Mouse (Mus musculus): ENCODE measurements around the gene Por. TPM values are rescaled to one million over a fixed set of nuclear protein-coding genes. Genes with fewer than 3 reads are reported as not detected.
A peak's percentile ranks its signal among the peaks of the same experiment; 100 is the strongest.

Gene Por
- 98.3 TPM for polyA plus RNA-seq (2021)

DNA sequence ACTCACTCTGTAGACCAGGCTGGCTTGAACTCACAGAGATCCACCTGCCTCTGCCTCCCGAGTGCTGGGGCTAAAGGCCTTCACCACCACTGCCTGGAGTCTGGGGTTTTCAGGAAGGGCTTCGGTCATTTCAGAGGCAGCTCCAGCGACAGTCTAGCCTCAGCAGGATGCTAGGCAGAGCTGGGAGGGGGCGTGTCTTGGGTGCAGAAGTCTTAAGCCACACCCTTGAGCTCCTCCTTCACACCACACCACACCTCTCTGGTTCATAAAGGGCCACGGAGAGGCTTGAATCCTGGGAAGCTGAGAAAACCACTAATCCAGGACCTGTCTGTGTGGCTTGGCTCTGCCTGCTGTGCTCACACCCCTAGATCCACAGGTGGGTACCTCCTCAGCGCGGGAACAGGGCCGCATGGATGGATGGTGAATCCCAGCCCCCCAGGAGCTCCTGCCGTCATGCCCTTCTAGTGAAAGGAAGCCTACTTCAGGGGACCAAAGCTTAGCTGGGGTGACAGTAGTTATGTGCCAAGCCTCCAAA, at the start of gene Por:
Gene Por (plus strand): TSS at position 293 of the 535 bp plus-strand sequence.
- in situ Hi-C loops (cut with MboI; ENCODE audit: low pct_unique_long_range_greater_than_20kb): no loop called here
- ChIA-PET CTCF (no interaction called here), POLR2A (no interaction called here)
- no peak for ATAC-seq
- H3K27me3 ChIP-seq: no peaks in the 10 kb centered on the region
- no peak for DNase-seq (ENCODE audit: low read depth, low spot score)
- no peak for TF ChIP-seq CTCF (IDR thresholded peaks at IDR 0.05)

DNA sequence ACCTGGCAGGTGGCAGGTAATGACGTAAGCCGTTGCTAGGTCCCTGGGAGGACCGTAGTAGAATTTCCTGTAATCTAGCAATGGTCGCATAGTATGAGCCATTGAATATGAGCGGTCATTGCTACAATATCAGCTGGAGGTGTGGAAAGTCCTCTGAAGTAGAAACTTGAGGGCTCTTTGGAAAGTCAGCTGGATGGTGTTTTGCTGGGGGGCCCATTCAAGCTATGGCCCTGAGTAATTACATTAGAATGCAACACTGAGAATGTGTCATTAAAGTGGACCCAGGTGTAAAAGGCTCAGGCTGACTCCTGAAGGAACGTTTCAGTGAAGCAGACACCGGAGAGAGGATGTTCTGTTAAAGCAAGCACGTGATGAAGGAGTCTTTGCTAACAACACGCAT, 49.3 kb upstream of the Por start:
- CTCF ChIA-PET: interaction anchor here (1.0 to 2.2 kb wide), 2 partner anchors 10 to 143 kb away, joined by 3 to 11 read pairs; no protein-coding TSS in a partner anchor
- no peak for TF ChIP-seq CTCF (IDR thresholded peaks at IDR 0.05)
- in situ Hi-C loops (cut with MboI; ENCODE audit: low pct_unique_long_range_greater_than_20kb): no loop called here
- no peak for DNase-seq (ENCODE audit: low read depth, low spot score)
- H3K27me3 ChIP-seq: no peaks in the 10 kb centered on the region
- POLR2A ChIA-PET: no interaction called here
- ATAC-seq: no peak

DNA sequence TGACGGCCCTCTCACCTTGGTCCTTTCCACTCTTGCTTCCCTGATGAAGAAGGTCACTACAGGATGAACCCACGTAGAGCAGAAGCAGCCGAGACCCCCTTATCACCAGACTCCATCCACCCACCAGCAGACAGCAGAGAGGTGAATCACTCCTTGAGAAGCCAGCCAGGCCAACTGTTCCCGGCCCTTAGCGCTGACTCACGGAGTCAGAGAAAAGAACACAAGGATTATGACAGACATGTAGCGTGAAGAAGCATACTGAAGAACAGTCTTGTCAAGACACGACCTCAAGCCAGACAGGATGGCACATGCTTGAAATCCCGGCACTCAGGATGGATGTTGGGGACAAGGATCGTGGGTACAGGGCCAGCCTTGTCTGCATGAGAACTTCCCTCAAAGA, 48.1 kb upstream of the Por start:
- in situ Hi-C loops (cut with MboI; ENCODE audit: low pct_unique_long_range_greater_than_20kb): no loop called here
- TF ChIP-seq CTCF (IDR thresholded peaks at IDR 0.05): no peak
- CTCF ChIA-PET: interaction anchor here (2.2 kb wide), 1 partner anchor 9 kb away, joined by 11 read pairs; no protein-coding TSS in a partner anchor
- POLR2A ChIA-PET: no interaction called here
- ATAC-seq (no peak), DNase-seq (ENCODE audit: low read depth, low spot score) (no peak)
- no peaks in the 10 kb centered on the region for H3K27me3 ChIP-seq

DNA sequence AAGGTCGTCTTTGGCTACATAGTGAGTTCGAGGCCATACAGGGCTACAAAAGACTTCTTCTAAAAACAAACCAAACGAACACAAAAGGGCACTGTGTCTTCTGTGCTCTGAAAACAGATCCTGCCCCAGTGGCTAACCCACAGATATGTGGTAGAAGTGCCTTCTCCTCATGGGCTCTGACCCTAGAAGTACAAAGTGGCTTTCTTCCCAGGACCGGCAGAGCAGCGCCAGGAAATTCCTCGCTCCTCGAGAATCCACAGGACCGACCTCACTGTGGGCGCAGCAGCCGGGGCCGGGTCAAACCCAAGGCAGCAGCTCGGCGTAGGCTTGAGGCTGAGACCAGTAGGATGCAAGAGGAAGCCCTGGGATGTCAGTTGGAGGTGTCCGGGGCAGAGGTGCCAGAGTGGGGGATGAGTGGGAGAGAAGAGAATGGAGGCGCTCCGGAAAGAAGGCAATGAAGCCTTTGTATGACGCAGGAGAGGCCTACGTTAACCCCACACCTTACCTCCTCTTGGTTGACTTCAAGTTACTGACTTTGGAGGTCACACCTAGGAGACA, 46.7 kb upstream of the Por start:
- in situ Hi-C loops (cut with MboI; ENCODE audit: low pct_unique_long_range_greater_than_20kb): no loop called here
- ATAC-seq: no peak
- TF ChIP-seq CTCF (IDR thresholded peaks at IDR 0.05): no peak
- CTCF ChIA-PET: no interaction called here
- POLR2A ChIA-PET: interaction anchor here (0.6 kb wide), 1 partner anchor 10 kb away, joined by 3 read pairs; no protein-coding TSS in a partner anchor
- no peaks in the 10 kb centered on the region for H3K27me3 ChIP-seq
- no peak for DNase-seq (ENCODE audit: low read depth, low spot score)

DNA sequence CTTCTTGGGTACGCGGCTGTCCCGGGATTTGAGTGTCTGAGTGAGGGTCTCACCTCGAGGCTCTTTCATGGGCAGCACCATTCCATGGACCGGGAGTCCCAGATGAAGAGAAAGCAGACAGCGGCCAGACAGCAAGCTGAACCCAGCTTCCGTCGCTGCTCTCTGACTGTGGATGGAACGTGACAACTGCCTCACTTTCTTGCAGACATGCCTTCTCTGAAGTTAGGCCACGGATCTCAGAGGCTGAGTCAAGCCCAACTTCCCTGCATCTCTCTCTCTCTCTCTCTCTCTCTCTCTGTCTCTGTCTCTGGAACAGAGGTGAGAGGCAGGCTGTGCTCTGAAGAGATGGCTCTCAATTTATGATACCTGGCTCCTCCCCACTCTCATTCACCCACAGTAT, 40.9 kb upstream of the Por start:
- ChIA-PET POLR2A (interaction anchor here (0.7 kb wide), 1 partner anchor 81 kb away, joined by 5 read pairs; no protein-coding TSS in a partner anchor), CTCF (interaction anchor here (2.7 kb wide), 1 partner anchor 118 kb away, joined by 12 read pairs; no protein-coding TSS in a partner anchor)
- DNase-seq (ENCODE audit: low read depth, low spot score) (no peak), ATAC-seq (no peak)
- in situ Hi-C loops (cut with MboI; ENCODE audit: low pct_unique_long_range_greater_than_20kb): no loop called here
- H3K27me3 ChIP-seq: no peaks in the 10 kb centered on the region
- TF ChIP-seq CTCF (IDR thresholded peaks at IDR 0.05): no peak

DNA sequence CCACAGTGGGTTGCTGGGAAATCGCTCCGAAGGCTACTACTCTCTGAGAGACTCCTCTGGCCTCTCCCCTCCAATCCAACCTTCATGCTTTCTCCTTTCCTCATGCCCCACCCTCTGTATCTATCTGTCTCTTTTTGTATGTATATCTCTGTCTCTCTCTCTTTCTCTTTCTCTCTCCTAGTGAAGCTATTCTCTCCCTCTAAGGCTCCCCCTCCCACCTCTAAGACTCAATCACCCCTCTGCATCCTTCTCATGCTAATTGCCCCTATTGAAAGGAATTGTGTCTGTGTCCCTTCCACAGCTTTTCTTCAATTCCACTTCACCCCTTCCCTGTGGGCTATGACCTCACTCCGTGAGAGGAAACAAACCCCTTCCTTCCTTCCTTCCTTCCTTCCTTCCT, 40.4 kb upstream of the Por start:
- CTCF ChIA-PET: interaction anchor here (0.9 to 2.7 kb wide), 11 partner anchors 9 to 150 kb away, joined by 3 to 37 read pairs (median 6); no protein-coding TSS in a partner anchor
- no peak for TF ChIP-seq CTCF (IDR thresholded peaks at IDR 0.05)
- in situ Hi-C loops (cut with MboI; ENCODE audit: low pct_unique_long_range_greater_than_20kb): no loop called here
- no peak for DNase-seq (ENCODE audit: low read depth, low spot score)
- no peak for ATAC-seq
- H3K27me3 ChIP-seq: no peaks in the 10 kb centered on the region
- POLR2A ChIA-PET: interaction anchor here (0.7 kb wide), 1 partner anchor 80 kb away, joined by 5 read pairs; no protein-coding TSS in a partner anchor

DNA sequence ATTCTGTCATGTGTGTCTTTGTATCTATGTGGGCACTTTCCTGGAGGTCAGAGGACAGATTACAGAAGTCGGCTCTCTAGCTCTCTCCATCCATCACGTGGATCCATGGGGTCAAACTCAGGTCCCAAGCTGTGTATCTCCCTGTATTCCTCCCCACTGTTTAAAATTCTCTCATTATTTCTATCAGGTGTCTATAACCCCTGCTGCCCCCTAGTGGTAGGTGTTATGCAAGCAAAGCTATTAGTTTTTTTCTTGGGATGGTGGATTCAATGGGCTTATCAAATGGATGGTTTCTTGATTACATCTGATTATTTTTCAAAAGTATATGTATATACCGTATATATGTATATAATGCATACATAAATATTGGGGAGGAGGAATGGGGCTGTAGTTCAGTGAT, 39.2 kb upstream of the Por start:
- DNase-seq (ENCODE audit: low read depth, low spot score) (no peak), ATAC-seq (no peak)
- in situ Hi-C loops (cut with MboI; ENCODE audit: low pct_unique_long_range_greater_than_20kb): loop anchor here (5.0 kb wide), 1 partner anchor 57 kb away; no protein-coding TSS in a partner anchor
- POLR2A ChIA-PET: no interaction called here
- CTCF ChIA-PET: interaction anchor here (0.7 to 2.7 kb wide), 34 partner anchors 10 to 235 kb away, joined by 3 to 37 read pairs (median 4); partner anchors contain the start of gene Tmem120a
- H3K27me3 ChIP-seq: no peaks in the 10 kb centered on the region
- peak; percentile 75 for TF ChIP-seq CTCF (IDR thresholded peaks at IDR 0.05)

DNA sequence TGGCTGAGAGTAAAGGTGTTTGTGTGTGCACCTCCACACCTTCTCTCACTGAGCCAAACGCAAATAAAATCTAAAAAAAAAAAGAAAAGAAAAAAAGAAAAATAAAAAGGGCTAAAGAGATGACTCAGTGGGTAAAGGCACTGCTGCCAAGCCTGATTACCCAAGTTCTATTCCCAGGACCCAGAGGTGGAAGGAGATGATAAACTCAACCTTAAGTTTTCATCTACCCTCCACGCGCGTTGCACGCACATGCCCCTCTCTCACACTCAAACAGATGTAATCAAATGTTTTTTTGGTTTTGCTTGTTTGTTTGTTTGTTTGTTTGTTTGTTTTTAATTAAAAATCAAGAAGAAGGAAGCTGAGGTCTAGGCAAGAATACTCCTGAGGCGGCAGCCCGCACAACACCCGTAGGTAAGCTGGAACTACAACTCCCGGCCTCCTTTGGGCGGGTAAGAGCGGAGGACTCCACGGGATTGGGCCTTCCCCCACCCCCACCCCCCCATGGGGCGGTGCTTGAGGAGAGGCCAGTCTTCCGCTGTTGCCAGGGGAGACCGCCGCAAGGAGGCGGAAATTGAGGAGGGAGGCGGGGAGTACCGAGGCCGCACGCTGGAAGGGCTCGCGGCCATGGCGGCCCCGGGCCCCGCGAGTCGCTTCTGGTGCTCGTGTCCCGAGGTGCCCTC, 37.6 kb upstream of the Por start, which contains the start of gene Rhbdd2:
Gene Rhbdd2 (plus strand): TSS at position 502 of the 680 bp plus-strand sequence.
- no peaks in the 10 kb centered on the region for H3K27me3 ChIP-seq
- ATAC-seq (peak; percentile 93), DNase-seq (ENCODE audit: low read depth, low spot score) (peak; percentile 67)
- no peak for TF ChIP-seq CTCF (IDR thresholded peaks at IDR 0.05)
- ChIA-PET POLR2A (interaction anchor here (0.9 kb wide), 1 partner anchor 10 kb away, joined by 3 read pairs; no protein-coding TSS in a partner anchor), CTCF (no interaction called here)
- in situ Hi-C loops (cut with MboI; ENCODE audit: low pct_unique_long_range_greater_than_20kb): loop anchor here (5.0 kb wide), 1 partner anchor 55 kb away; no protein-coding TSS in a partner anchor

DNA sequence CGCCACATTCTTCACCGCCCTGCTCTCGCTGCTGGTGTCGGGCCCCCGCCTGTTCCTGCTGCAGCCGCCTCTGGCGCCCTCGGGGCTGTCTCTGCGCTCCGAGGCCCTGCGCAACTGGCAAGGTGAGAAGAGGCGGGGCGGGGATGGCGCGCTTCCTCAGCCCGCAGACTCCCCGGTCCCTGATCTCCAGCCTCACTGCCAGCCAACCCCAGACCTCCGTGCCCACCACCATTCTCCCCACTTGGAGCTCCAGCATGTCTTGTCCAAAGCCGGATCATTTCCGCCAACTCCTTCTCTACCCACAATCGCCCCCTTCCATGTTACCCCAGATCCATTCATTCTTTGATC, 37.1 kb upstream of the Por start:
- in situ Hi-C loops (cut with MboI; ENCODE audit: low pct_unique_long_range_greater_than_20kb): loop anchor here (5.0 kb wide), 1 partner anchor 55 kb away; no protein-coding TSS in a partner anchor
- no peaks in the 10 kb centered on the region for H3K27me3 ChIP-seq
- DNase-seq (ENCODE audit: low read depth, low spot score) (no peak), ATAC-seq (peak; percentile 56)
- POLR2A ChIA-PET: interaction anchor here (0.6 to 0.9 kb wide), 2 partner anchors 9 to 56 kb away, joined by 3 to 4 read pairs; no protein-coding TSS in a partner anchor
- CTCF ChIA-PET: no interaction called here
- no peak for TF ChIP-seq CTCF (IDR thresholded peaks at IDR 0.05)

DNA sequence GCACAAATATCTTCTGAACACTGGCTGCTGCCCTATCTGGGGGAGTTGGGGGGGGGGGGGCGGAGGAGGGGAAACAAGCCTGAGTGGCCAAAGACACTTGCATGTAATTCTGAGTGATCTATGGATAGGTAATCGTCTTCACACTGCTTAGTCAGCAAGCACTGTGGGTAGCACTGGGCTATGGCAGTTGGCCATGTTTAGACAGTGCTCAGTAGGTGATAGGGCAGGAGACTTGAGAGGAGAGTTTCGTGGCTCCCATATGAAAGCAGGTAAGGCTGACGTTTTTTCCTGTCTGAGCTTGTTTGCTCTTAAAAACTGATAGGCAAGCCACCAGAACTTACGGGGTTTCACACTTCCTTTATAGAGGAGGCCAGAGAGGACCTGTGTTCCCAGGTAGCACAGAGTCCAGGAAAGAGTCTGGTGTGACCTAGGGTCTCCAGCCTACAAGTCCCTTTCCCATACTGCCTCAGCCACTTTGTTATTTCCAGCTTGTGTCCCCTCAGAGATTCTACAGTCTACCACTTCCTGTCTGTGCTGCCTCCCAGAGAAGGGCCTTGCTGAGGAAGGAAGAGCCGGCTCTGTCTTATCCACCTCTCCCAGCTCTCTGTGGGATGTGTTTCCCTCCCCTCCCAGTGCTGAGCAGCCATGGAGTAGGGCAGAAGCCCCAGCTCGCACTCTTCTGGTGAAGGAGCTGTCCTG, 29.9 kb upstream of the Por start:
- H3K27me3 ChIP-seq: no peaks in the 10 kb centered on the region
- POLR2A ChIA-PET: no interaction called here
- no peak for ATAC-seq
- DNase-seq (ENCODE audit: low read depth, low spot score): no peak
- in situ Hi-C loops (cut with MboI; ENCODE audit: low pct_unique_long_range_greater_than_20kb): no loop called here
- CTCF ChIA-PET: interaction anchor here (1.0 kb wide), 1 partner anchor 9 kb away, joined by 3 read pairs; no protein-coding TSS in a partner anchor
- TF ChIP-seq CTCF (IDR thresholded peaks at IDR 0.05): no peak
